Mouse (Mus musculus): ENCODE data around the gene Slc34a1. TPM values are rescaled to one million over a fixed set of nuclear protein-coding genes. Genes with fewer than 3 reads are reported as not detected.
A peak's percentile ranks its signal among the peaks of the same experiment; 100 is the strongest.

Slc34a1 gene
- total and polyA plus RNA-seq, 2 experiments from 2014 or later = 0.95 TPM; not detected in 1

GRCm38 (mm10) chr13:55404853-55405782, 7.1 kb downstream of the Slc34a1 start:
- no peaks in the 10 kb centered on the region for H3K36me3 ChIP-seq (ENCODE audit: insufficient read depth)
- no peak overlapping the region for H3K4me3 ChIP-seq (ENCODE audit: low read depth, low read length)
- peak overlapping the region; percentile 35 for H3K4me2 ChIP-seq (ENCODE audit: low read depth)
- H3K9me3 ChIP-seq (ENCODE audit: low read length) = no peaks in the 10 kb centered on the region
- peak overlapping the region; percentile 80 for H3K27ac ChIP-seq (ENCODE audit: low read depth, low read length)
- WGBS = 17% methylated on average over 11 of the region's 11 CpGs
- H3K4me1 ChIP-seq (ENCODE audit: insufficient read depth) = peaks cover 5% of the 10 kb centered on the region; the same call in 1 of the 2 replicates
- TF ChIP-seq CTCF (IDR thresholded peaks at IDR 0.05; ENCODE audit: low read depth) = peak; percentile 97
- DNase-seq = peak; percentile 94
- peak; percentile 95 for ATAC-seq
- no peaks in the 10 kb centered on the region for H3K27me3 ChIP-seq (ENCODE audit: insufficient read depth, low read length)
- H3K9ac ChIP-seq = peak overlapping the region; percentile 44

GRCm38 (mm10) chr13:55405783-55406390, 7.9 kb downstream of the Slc34a1 start:
- peak overlapping the region; percentile 35; the same call in 1 of the 2 replicates for H3K4me2 ChIP-seq (ENCODE audit: low read depth)
- TF ChIP-seq CTCF (IDR thresholded peaks at IDR 0.05; ENCODE audit: low read depth) = no peak
- ATAC-seq (peak; percentile 71), DNase-seq (no peak)
- no peaks in the 10 kb centered on the region for H3K36me3 ChIP-seq (ENCODE audit: insufficient read depth)
- H3K4me1 ChIP-seq (ENCODE audit: insufficient read depth) = peaks cover 5% of the 10 kb centered on the region; the same call in 1 of the 2 replicates
- peak overlapping the region; percentile 80 for H3K27ac ChIP-seq (ENCODE audit: low read depth, low read length)
- H3K27me3 ChIP-seq (ENCODE audit: insufficient read depth, low read length) = no peaks in the 10 kb centered on the region
- WGBS = 40% methylated on average over 13 of the region's 13 CpGs
- H3K9me3 ChIP-seq (ENCODE audit: low read length) = no peaks in the 10 kb centered on the region
- peak overlapping the region; percentile 44 for H3K9ac ChIP-seq
- H3K4me3 ChIP-seq (ENCODE audit: low read depth, low read length) = no peak overlapping the region

- Histone ChIP-seq H3K4me2 (ENCODE audit: low read depth) (no peak overlapping the region), H3K9me3 (ENCODE audit: low read length) (no peaks in the 10 kb centered on the region), H3K4me3 (ENCODE audit: low read depth, low read length) (no peak overlapping the region), H3K36me3 (ENCODE audit: insufficient read depth) (no peaks in the 10 kb centered on the region), H3K9ac (no peak overlapping the region), H3K27me3 (ENCODE audit: insufficient read depth, low read length) (no peaks in the 10 kb centered on the region), H3K4me1 (ENCODE audit: insufficient read depth) (peaks cover 5% of the 10 kb centered on the region; the same call in 1 of the 2 replicates), H3K27ac (ENCODE audit: low read depth, low read length) (no peak overlapping the region)
- 89% methylated on average over 4 of the region's 4 CpGs for whole genome bisulfite sequencing
- ATAC-seq (no peak), DNase-seq (no peak)
- no peak for TF ChIP-seq CTCF (IDR thresholded peaks at IDR 0.05; ENCODE audit: low read depth)
Observed at GRCm38 (mm10) chr13:55407341-55407740, 9.4 kb downstream of the Slc34a1 start.

- H3K27ac ChIP-seq (ENCODE audit: low read depth, low read length) = no peak overlapping the region
- H3K27me3 ChIP-seq (ENCODE audit: insufficient read depth, low read length) = no peaks in the 10 kb centered on the region
- H3K4me3 ChIP-seq (ENCODE audit: low read depth, low read length) = no peak overlapping the region
- no peak overlapping the region for H3K4me2 ChIP-seq (ENCODE audit: low read depth)
- no peak for DNase-seq
- ATAC-seq = no peak
- 88% methylated on average over 19 of the region's 19 CpGs for WGBS
- H3K9me3 ChIP-seq (ENCODE audit: low read length) = no peaks in the 10 kb centered on the region
- no peak overlapping the region for H3K9ac ChIP-seq
- no peaks in the 10 kb centered on the region for H3K36me3 ChIP-seq (ENCODE audit: insufficient read depth)
- TF ChIP-seq CTCF (IDR thresholded peaks at IDR 0.05; ENCODE audit: low read depth) = no peak
- H3K4me1 ChIP-seq (ENCODE audit: insufficient read depth) = peaks cover 5% of the 10 kb centered on the region; the same call in 1 of the 2 replicates
Observed at GRCm38 (mm10) chr13:55408546-55409120, 10.6 kb downstream of the Slc34a1 start.

GRCm38 (mm10) chr13:55411826-55412225, 13.8 kb downstream of the Slc34a1 start:
- H3K9me3 ChIP-seq (ENCODE audit: low read length) = no peaks in the 10 kb centered on the region
- no peak overlapping the region for H3K4me3 ChIP-seq (ENCODE audit: low read depth, low read length)
- 0 out of 2 replicates have a peak, but pooled peaks cover 3% of the 10 kb centered on the region for H3K4me1 ChIP-seq (ENCODE audit: insufficient read depth)
- 75% methylated on average over 7 of the region's 7 CpGs for WGBS
- ATAC-seq (no peak), DNase-seq (no peak)
- H3K4me2 ChIP-seq (ENCODE audit: low read depth) = no peak overlapping the region
- H3K36me3 ChIP-seq (ENCODE audit: insufficient read depth) = no peaks in the 10 kb centered on the region
- no peak overlapping the region for H3K27ac ChIP-seq (ENCODE audit: low read depth, low read length)
- no peaks in the 10 kb centered on the region for H3K27me3 ChIP-seq (ENCODE audit: insufficient read depth, low read length)
- H3K9ac ChIP-seq = no peak overlapping the region
- TF ChIP-seq CTCF (IDR thresholded peaks at IDR 0.05; ENCODE audit: low read depth) = no peak

- 0 out of 2 replicates have a peak, but pooled peaks cover 3% of the 10 kb centered on the region for H3K4me1 ChIP-seq (ENCODE audit: insufficient read depth)
- no peak overlapping the region for H3K4me3 ChIP-seq (ENCODE audit: low read depth, low read length)
- WGBS = 86% methylated on average over 13 of the region's 13 CpGs
- no peak overlapping the region for H3K4me2 ChIP-seq (ENCODE audit: low read depth)
- no peaks in the 10 kb centered on the region for H3K27me3 ChIP-seq (ENCODE audit: insufficient read depth, low read length)
- no peak overlapping the region for H3K27ac ChIP-seq (ENCODE audit: low read depth, low read length)
- no peak for DNase-seq
- no peaks in the 10 kb centered on the region for H3K9me3 ChIP-seq (ENCODE audit: low read length)
- TF ChIP-seq CTCF (IDR thresholded peaks at IDR 0.05; ENCODE audit: low read depth) = no peak
- no peaks in the 10 kb centered on the region for H3K36me3 ChIP-seq (ENCODE audit: insufficient read depth)
- no peak overlapping the region for H3K9ac ChIP-seq
- ATAC-seq = no peak
Observed at GRCm38 (mm10) chr13:55412643-55413307, 14.8 kb downstream of the Slc34a1 start.

Measured in forebrain, postnatal 0 days (tissue).